Mouse (Mus musculus) heart, postnatal 4 days (tissue): ENCODE data around the gene Olfr666. TPM values are rescaled to one million over a fixed set of nuclear protein-coding genes. Genes with fewer than 3 reads are reported as not detected.
"Not testable (repeated sequence)": the region's sequence is repeated elsewhere in the genome, so short reads cannot be mapped to it uniquely, and the experiment has no call there.

ENCODE experiments used
- DNase-seq: peaks from one replicate; pipeline ENCODE4 v3.0.0; 2021
- total RNA-seq, 2 experiments: library from RNA; stranded (reverse); gene quantifications; 2 replicates each; pipeline ENCODE4 v1.2.3; 2021

Olfr666 gene
- total RNA-seq: not detected

DNA sequence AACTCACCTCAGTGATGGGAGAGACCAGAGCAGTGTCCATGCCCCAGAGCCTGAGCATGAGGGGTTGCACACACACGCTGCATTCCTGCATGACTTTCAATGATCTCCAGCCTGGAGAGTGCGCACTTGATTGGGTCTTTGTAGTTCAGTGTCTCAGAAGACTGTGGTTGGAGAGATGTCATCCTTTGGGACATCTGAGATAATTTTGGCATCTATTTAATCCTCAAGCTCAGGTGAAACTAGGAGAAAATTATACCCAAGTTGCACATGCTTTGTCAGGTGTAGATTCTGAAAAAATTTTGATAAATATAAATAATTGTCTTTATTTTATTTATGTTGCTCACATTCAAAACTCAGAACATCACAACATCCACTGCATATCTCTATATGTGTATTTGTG lies at the start of gene Olfr666:
Gene Olfr666 (minus strand): TSS at position 101 of the 400 bp plus-strand sequence.
- no peak for DNase-seq

DNA sequence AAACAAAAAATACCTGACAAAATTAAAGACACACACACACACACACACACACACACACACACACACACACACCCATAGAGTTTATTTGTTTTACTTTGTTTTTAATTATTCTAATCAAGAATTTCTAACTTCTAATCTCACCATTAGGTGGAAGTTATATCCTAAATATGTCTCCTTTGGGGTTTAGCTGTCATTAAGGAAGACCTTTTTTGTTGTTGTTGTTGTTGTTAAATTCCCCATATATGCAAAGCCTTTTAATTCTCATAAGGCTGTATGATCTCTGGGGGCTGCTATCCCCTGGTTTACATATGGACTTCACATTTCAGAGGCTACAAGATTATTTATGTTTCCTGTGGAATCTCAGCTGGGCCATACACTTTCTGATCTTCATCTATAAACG lies 38.2 kb upstream of the Olfr666 start, which contains the start of gene Olfr669:
Gene Olfr669 (plus strand): TSS at position 301 of the 400 bp plus-strand sequence.
- no peak for DNase-seq

DNA sequence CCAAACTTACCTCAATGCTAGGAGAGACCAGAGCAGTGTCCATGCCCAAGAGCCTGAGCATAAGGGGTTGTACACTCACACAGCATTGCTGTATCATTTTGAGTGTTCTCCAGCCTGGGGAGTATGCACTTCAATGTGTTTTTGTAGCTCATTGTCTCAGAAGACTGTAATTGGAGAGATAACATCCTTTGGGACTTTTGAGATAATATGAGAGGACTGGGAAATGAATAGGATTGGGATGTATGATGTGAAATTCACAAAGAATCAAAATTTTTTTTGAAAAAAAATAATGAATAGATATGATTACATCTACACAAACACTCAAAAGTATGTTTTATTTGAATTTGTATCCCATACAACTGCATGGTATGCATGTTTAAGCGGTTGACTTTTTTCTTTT lies 32.2 kb upstream of the Olfr666 start, which contains the start of gene Olfr668:
Gene Olfr668 (minus strand): TSS at position 101 of the 400 bp plus-strand sequence.
- DNase-seq: no peak

DNA sequence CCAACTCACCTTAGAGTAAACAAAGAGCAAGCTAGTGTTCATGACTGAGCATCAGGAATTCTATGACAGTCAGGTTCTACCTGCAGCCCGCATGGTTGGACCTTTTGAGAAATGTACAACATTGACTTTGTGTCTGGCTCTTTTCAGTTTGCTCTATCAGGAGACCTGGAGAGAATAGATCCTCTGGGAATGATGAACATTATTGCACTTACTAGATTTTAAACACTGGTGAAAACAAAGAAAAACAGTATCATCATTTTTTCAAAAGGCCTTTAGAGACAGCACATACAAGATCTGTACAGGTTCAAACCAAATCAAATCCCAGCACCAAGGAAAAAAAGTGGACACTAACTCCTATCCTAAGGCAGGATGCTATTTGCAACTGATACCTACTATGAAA lies 25.6 kb upstream of the Olfr666 start, which contains the start of gene Olfr667:
Gene Olfr667 (minus strand): TSS at position 101 of the 400 bp plus-strand sequence.
- no peak for DNase-seq

DNA sequence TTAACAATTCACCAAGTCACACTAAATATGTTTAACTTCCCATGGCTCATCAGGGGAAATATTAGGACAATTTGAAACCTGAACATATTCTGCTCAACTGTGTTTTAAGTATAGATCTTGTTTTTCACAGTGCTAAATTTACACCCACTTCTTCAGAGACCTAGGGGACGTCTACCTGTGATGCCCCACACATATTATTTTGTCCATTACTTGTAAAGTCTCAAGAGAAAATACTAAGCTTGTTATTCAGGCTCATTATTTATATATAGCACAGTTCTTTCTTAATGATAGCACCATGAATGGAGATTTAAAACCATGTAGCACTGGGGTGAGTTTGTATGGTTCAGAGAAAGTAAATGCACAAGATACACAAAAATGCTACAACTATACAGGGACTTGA lies 18.0 kb downstream of the Olfr666 start, which contains the start of gene Olfr665:
Gene Olfr665 (plus strand): TSS at position 301 of the 400 bp plus-strand sequence.
- DNase-seq: no peak

DNA sequence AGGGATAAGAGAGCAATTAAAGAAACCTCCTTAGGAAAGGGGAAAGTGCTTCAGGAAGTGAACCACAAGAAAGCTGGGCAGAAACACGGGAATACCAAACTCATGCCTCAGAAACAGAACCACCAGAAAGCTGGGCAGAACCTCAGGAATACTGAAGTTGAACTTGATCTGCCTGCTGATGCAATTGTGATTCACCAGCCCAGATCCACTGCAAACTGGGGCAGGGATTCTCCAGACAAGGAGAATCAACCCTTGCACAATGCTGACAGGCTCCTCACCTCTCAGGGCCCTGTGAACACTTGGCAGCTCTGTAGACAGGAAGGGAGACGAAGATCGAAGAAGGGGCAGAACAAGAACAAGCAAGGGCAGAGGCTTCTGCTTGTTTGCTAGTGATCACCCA lies 34.4 kb downstream of the Olfr666 start:
- DNase-seq: no peak

DNA sequence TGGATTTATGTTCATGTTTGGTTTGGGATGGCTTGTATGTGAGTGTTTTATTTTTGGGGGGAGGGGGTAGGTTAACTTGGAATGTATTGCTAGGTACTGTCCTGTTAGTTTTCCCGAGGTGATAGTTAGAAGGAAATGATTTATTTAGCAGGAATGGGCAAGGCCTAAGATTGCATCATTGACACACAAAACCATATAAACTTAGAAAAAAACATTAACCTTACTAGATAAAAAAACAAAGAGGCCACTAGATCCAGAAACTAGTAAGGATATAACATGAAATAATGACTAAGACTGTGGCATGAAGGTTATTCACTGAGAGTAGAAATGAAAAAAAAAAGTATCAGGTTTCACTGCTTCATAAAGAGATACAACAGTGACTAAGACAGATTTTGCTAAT lies 38.1 kb downstream of the Olfr666 start:
- DNase-seq: no peak

DNA sequence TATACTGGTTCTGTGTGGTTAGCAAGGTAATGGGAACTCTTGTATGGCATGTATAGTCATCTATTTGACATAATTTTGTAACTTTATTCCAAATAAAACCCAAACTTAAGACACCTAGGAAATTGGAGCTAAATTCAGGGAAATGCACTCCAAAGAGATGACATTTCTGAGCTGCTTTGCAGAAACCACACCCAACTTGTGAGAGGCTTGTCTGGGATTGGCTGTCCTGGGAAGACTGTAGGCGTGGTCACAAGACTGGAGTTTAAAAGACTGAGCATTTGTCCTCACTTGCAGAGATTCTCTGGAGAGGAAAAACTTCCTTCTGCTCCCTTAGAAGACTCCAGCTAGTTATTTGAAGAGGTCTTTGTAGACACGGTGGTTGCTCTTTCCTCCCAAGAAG lies 39.0 kb downstream of the Olfr666 start, which contains the start of gene Usp17la:
Gene Usp17la (plus strand): TSS at position 301 of the 400 bp plus-strand sequence.
- DNase-seq: not testable (repeated sequence)

DNA sequence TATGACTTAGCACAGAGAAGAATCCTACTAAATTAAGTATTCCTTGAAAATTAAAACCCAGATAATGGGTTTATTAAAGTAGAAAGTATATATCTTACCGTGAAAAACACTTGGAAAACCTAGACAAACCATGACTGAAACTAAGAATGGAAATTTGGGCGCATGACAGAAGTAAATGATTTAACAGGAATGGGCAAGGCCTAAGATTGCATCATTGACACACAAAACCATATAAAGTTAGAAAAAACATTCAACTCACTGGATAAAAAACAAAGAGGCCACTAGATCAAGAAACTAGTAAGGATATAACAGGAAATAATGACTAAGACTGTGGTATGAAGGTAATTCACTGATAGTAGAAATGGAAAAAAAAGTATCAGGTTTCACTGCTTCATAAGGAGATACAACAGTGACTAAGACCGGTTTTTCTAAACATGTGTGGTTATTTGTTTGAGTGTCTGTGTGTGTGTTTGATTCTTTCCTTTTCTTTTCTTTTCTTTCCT lies 40.5 kb downstream of the Olfr666 start:
- DNase-seq: no peak

DNA sequence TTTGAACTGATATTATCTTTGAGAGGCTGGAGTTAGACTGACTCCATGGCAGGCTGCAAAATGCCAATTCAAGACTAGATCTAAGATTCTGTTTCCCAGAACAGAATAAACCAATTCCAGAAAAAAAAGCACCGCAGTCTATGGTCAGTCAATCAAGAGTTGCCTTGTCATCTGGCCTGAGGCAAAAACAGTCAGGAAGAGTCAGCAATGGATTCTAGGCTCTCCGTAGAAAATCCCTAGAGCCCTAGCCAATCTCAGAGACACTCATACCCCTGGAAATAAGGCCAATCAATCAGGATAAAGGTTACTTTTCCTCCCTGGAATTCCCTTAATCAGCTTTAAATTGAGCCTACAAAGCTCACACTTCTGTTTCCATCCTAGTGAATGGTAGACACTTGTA lies 44.2 kb downstream of the Olfr666 start:
- not testable (repeated sequence) for DNase-seq

DNA sequence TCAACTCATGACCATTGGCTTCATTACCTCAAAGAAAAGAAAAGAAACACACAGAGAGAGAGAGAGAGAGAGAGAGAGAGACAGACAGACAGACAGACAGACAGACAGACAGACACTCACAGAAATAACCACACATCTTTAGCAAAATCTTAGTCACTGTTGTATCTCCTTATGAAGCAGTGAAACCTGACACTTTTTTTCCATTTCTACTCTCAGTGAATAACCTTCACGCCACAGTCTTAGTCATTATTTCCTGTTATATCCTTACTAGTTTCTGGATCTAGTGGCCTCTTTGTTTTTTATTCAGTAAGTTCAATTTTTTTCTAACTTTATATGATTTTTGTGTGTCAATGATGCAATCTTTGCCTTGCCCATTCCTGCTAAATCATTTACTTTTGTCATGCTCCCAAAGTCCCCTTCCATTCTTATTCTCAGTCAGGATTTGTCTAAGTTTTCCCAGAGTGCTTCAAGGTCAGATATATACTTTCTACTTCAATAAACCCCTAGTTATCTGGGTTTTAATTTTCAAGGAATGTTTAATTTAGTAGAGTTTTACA lies 51.9 kb downstream of the Olfr666 start:
- no peak for DNase-seq

DNA sequence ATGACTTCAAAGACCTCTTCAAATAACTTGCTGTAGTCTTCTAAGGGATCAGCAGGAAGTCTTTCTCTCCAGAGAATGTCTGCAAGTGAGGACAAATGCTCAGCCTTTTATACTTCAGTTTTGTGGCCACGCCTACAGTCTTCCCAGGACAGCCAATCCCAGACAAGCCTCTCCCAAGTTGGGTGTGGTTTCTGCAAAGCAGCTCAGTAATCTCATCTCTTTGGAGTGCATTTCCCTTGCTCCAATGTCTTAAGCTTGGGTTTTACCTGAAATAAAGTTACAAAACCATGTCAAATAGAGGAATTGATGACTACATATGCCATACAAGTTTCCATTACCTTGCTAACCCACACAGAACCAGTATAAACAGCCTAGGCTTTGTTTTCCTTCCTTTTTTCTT lies 53.2 kb downstream of the Olfr666 start, which contains the start of gene Usp17lb:
Gene Usp17lb (minus strand): TSS at position 101 of the 400 bp plus-strand sequence.
- no peak for DNase-seq

Other genes with a start within 250 kb of the Olfr666 start
- not detected for gene Olfr658, start 248.6 kb downstream of the Olfr666 start, total RNA-seq
- gene Olfr659, start 229.2 kb downstream of the Olfr666 start, total RNA-seq: not detected
- not detected for gene Olfr661, start 209.5 kb downstream of the Olfr666 start, total RNA-seq
- not detected for gene Usp17le, start 118.5 kb downstream of the Olfr666 start, total RNA-seq
- not detected for gene Usp17lb, start 53.3 kb downstream of the Olfr666 start, total RNA-seq
- gene Usp17la, start 38.9 kb downstream of the Olfr666 start, total RNA-seq: not detected
- not detected for gene Olfr665, start 17.9 kb downstream of the Olfr666 start, total RNA-seq
- not detected for gene Olfr667, start 25.5 kb upstream of the Olfr666 start, total RNA-seq
- gene Olfr668, start 32.1 kb upstream of the Olfr666 start, total RNA-seq: not detected
- not detected for gene Olfr669, start 38.3 kb upstream of the Olfr666 start, total RNA-seq
- gene Olfr670, start 66.7 kb upstream of the Olfr666 start, total RNA-seq: not detected
- not detected for gene Olfr671, start 83.2 kb upstream of the Olfr666 start, total RNA-seq
- gene Olfr672, start 106.1 kb upstream of the Olfr666 start, total RNA-seq: not detected
- not detected for gene Olfr675, start 132.5 kb upstream of the Olfr666 start, total RNA-seq
- gene Olfr676, start 136.7 kb upstream of the Olfr666 start, total RNA-seq: not detected
- gene Olfr677, start 155.4 kb upstream of the Olfr666 start, total RNA-seq: not detected
- gene Olfr678, start 168.5 kb upstream of the Olfr666 start, total RNA-seq: not detected
- not detected for gene Olfr679, start 185.3 kb upstream of the Olfr666 start, total RNA-seq
- not detected for gene Olfr680-ps1, start 196.9 kb upstream of the Olfr666 start, total RNA-seq
- gene Olfr681, start 220.9 kb upstream of the Olfr666 start, total RNA-seq: not detected